Mouse (Mus musculus) R1 (cell line): ENCODE measurements around the gene Man1b1.

Source experiments
- DNase-seq: peaks from one replicate; pipeline ENCODE4 v3.0.0-alpha.2; 2018; ENCODE audit warnings: low read depth, low spot score

Man1b1 gene

DNA sequence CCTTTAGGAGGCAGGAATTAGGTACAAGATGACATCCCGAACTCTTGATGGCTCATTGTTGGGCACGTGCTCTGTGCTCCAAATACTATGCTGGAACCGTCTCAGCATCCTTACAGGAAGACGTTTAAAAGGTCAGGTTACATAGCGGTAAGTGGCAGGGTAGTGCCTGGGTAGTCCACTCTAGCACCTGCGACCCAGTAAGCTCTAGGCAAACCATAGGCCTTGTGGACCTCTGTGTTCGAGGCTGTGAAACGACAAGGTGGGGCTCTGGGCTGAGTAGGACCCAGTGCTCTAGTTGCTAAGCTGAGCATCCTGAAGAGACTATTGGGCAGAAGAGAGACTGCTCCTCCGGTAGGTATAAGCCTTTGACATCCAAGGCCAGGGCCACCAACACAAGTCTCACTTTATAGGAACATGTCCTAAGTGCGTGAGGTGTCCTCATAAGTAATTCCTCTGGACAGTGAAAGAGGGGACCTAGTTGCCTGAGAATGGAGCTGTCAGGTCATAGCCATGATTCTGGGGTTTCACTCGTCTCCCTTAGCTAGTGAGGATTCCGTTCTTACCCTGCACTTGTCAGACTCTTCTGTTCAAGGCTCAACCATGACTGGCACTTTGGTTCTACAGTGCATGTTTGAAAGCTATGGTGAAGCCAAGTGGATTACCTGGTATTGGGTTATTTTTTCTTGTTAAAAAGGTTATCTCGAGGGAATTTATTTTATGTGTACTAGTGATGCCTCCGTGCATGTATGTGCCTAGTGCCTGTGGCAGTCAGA lies 26.4 kb upstream of the Man1b1 start:
- DNase-seq, result no peak

DNA sequence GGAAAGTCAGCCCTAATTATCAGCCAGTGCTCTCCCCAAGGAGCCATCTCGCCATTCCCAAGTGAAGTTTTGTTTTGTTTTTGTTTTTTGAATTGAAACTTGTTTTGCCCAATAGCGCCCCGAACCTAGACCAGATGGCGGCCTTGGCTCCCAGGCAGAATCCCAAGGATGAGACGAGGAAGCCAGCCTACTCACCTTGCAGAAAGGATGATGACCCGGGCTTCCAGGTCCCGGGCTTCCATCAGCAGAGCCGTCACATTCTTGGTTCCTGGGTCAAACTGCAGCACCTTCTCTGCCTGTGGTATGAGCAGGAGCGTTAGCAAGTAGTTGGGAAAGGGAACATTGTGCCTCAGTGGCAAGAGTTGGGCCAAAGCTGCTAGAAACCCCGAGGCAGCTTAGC lies 22.0 kb upstream of the Man1b1 start:
- no peak for DNase-seq

DNA sequence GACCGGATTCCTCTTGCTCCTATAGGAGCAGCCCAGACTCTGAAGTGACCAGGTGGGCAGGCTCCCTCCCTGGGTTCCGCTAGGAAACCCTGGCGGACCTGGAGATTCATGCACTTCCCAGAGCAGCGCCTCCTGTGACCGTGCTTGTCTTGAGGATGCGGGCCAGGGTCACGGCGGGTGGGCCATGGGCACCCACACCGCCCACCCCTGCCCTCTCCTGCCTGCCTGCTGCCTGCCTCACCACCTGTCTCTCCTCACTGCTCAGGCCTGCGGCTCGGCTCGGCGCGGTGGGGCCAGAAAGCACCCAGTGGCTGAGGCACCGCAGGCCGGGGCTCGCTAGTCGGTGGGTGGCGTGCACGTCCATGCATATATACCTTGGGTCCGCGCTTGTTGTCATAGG lies 21.2 kb upstream of the Man1b1 start:
- peak; percentile 54 for DNase-seq

DNA sequence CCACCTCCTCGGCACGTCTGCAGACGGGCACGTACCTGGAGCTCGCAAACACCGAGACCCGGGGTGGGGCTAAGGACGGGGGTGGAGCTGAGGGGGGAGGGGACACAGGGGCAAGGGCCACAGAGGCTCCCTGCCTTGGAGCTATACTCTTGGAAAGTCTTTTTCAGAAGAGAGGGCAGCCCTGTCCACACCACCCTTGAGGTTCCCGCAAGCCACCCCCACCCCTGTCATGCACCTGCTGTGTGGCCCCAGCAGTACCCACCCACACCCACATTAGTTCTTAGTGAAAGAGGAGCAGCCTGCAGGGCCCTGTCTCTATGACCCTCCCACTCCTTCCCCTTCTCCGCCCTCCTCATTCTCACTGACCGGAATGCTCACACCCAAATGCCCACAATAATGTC lies 20.6 kb upstream of the Man1b1 start:
- DNase-seq, result peak; percentile 67

DNA sequence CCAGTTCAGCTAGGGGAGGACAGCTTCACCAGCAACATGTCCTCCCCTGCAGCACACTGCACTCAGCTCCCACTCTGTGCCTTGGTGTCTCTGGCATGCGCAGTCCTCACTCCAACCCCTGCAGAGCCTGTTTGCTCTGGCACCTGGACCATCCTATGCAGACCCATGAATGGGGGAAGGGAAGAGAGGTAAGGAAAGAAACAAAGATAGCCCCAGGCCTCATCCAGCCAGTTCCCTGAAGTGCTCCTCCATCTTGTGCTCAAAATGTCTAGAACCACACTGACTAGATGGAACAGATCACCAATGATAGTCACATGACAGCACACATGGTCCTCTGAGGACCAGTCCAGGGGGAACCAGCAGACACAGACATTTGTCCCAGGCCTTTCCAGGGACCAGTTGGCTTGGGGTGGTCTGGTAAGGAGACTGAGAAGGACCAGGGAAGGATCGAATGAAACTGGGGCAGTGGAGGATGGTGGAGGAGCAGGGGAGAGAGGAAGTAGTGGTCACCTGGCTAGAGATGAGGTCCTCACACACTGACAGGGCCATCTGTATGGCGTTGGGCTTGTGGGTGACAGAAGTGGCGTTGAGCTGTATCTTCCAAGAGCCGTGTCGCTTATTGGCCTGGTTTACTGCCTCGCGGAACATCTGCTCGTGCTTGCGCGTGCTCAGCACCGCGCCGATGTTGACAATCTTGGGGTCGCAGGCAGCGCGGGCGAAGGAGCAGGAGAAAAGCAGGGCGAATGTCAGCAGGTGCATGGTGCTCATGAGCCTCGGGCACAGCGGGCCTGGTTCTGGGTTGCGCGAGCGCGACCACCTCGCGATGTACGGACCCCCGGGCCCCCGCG lies 13.8 kb upstream of the Man1b1 start:
- DNase-seq, result peak; percentile 70

GRCm38 (mm10) chr2:25318971-25319773 lies 13.0 kb upstream of the Man1b1 start, which contains the start of gene Grin1:
TSS of gene Grin1 (minus strand) at chr2:25319187.
- DNase-seq, result peak; percentile 88

GRCm38 (mm10) chr2:25320084-25320483 lies 12.1 kb upstream of the Man1b1 start:
- no peak for DNase-seq

- no peak for DNase-seq
These were observed 6.1 kb upstream of the Man1b1 start for GRCm38 (mm10) chr2:25326036-25326435.

GRCm38 (mm10) chr2:25328440-25328839 lies 3.7 kb upstream of the Man1b1 start:
- DNase-seq, result peak; percentile 83

- DNase-seq, result peak; percentile 44
These were observed 668 bp upstream of the Man1b1 start for GRCm38 (mm10) chr2:25331470-25331869.

- no peak for DNase-seq
These were observed 1.4 kb downstream of the Man1b1 start for GRCm38 (mm10) chr2:25333569-25333968.

- DNase-seq, result no peak
These were observed 6.2 kb downstream of the Man1b1 start for GRCm38 (mm10) chr2:25338303-25338702.

DNA sequence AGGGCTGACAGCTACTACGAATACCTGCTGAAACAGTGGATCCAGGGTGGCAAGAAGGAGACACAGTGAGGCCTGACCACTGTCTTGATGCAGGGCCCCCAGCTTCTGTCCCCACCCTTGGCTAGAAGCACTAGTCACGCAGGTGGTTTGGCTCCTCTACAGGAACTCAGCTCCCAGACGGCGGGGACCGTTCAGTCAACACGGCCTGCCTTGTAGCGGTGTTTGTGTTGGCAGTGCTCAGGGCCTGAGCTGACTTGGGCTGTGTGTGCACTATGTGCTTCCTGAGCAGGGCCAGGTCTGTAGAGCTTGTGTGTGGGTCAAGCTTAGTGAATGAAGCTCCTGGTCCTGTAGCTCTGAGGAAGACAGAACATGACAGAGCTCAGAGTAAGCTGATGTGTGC lies 16.0 kb downstream of the Man1b1 start:
- DNase-seq, result no peak

- DNase-seq, result no peak
These were observed 17.4 kb downstream of the Man1b1 start for GRCm38 (mm10) chr2:25349499-25349898.

GRCm38 (mm10) chr2:25350701-25351100 lies 18.6 kb downstream of the Man1b1 start:
- DNase-seq, result no peak

DNA sequence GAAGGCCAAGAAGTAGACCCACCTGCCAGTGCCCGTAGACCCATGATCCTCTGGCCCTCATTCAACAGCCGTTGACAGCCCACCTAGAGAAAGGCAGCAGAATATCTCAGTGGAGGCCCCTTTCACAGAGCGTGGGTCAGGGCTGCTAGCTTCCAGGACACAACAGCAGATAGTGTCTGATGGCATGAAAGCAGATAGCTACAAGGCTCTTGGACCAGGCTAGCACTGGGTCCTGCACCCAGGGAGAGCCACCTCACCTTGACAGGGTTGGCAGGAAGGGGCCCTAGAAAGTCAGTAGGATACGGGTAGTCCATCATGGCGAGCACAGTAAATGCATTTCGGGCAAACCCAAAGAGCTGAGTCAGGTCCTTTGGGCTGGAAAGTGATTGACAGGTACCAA lies 22.1 kb downstream of the Man1b1 start:
- DNase-seq, result no peak

GRCm38 (mm10) chr2:25355419-25356066 lies 23.4 kb downstream of the Man1b1 start:
- DNase-seq, result no peak

- DNase-seq, result peak; percentile 90
These were observed 24.3 kb downstream of the Man1b1 start, which contains the start of gene Dpp7 for GRCm38 (mm10) chr2:25356208-25357079. TSS of gene Dpp7 (minus strand) at chr2:25356359.

DNA sequence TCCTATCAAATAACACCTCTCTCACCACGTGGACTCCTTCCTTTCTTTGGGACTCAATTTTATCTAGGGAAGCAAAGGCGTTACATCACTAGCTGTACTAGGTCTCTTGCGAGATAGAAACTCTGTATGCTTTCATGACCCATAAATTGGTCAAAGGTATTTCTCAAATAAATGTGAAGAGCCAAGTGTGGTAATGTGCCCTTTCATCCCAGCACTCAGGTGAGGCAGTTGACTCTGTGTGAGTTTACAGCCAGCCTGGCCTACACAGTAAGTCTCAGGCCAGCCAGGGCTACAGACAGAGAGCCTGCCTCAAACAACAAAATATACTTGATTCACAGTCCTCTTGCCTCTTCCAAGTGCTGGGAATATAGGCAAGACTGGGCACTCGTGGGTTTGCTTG lies 27.7 kb downstream of the Man1b1 start:
- no peak for DNase-seq

GRCm38 (mm10) chr2:25363478-25364178 lies 31.5 kb downstream of the Man1b1 start:
- peak; percentile 33 for DNase-seq
